Mouse (Mus musculus): ENCODE data around the gene Grpel1.
A peak's percentile ranks its signal among the peaks of the same experiment; 100 is the strongest.

The Grpel1 gene

DNA sequence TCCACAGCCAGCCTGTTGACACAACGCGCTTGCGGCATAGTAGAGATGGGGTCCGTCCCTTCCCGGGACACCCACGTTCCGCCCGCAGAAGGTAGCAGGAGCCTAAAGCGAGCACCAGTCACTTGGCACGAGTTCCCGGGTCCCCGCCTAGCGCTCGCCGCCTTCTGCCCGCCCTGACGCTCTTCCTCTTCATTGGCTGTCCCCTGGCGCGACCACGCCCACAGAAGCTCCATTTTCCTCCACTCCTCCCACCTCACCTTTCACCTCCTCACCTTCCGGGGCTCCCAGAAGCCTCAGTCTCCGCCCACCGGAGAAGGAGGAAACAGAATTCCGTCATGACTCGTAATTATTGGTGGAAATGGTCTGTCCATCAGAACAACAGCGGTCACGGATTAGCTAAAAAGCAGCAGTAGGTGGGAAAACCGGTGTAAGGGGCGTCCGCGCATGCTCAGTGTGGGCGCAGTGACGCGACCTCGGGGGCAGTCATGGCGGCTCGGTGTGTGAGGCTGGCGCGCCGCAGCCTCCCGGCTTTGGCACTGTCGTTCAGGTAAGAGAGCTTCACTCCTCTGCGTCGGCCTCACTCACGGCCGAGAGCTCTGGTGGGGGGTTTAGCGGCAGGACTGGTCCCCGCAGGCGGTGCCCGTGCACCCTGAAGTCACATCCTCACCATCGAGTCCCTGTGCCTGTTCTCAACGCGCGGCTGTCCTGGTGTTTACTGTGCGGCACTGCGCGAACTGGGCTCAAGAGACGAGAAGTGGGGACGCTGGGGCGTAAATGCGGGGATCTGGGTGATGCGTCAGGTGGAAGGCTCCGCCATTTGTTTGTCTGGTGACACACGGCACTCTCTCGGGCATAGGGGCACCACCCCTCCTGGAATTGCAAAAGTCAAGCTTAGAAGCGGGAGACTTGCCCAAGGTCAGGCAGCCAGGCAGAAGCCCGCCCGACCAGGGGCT is at the start of gene Grpel1:
Gene Grpel1 (plus strand): TSS at position 290 of the 953 bp plus-strand sequence.
- peak; percentile 95 to 99 for DNase-seq (ENCODE audit: low read depth in 1 of 2, low spot score in 2 of 2)

DNA sequence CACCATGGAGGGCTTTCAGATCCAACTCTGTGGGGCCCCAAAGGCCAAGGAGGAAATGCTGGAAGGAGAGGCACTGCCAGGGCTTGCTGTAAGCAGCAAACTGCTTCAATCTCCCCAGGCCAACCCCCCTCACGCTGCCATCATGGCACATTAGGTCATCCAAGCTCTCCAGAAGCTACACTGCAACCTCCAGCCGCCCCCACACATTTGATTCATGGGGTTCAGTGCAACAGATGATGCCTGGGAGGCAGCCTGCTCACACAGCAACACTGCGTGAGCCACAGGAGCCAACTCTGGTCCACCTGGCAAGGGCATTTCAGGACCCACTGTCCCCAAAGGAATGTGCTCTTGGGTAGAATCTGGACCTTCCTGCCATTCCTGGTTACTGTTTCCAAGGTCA is 44.9 kb upstream of the Grpel1 start:
- no peak for DNase-seq (ENCODE audit: low read depth in 1 of 2, low spot score in 2 of 2)

GRCm38 (mm10) chr5:36422689-36423088 is 42.1 kb upstream of the Grpel1 start:
- DNase-seq (ENCODE audit: low read depth in 1 of 2, low spot score in 2 of 2), result no peak

DNA sequence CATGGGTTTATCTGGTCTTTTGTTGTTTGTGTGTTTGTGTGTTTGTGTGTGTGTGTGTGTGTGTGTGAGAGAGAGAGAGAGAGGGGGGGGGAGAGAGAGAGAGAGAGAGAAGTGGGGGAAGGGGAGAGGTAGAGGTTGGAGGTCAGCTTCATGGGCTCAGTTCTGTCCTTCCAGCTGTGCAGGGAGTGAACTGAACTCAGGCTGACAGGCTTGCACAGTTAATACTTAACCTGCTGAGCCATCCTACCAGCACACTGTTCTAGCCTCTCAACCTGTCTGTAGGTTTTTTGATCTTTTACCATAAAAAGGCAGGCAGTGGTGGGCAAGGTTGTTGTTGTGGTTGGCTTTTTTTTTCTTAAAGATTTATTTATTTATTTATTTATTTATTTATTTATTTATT is 40.1 kb upstream of the Grpel1 start:
- no peak for DNase-seq (ENCODE audit: low read depth in 1 of 2, low spot score in 2 of 2)

- DNase-seq (ENCODE audit: low read depth in 1 of 2, low spot score in 2 of 2), result no peak
These were observed 38.4 kb upstream of the Grpel1 start for GRCm38 (mm10) chr5:36426404-36426803.

- DNase-seq (ENCODE audit: low read depth in 1 of 2, low spot score in 2 of 2), result no peak
These were observed 37.0 kb upstream of the Grpel1 start for GRCm38 (mm10) chr5:36427831-36428230.

DNA sequence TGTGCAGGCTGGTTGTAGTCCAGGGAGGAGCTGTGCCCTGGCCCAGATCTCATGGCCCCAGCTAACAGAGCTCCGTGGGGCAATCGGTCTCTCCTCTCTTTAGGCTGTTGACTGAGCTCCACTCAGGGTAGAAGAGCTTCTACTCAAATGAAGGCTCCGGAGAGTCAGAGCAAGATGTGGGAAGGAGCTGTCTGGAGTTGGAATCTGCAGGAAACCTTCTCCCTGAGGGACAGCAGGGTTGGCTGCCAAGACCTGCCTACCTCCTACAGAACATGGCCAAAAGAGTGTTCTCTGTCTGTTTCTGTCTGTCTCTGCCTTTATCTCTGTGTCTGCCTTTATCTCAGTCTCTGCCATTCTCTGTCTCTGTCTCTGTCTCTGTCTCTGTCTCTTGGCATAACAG is 35.2 kb upstream of the Grpel1 start:
- no peak for DNase-seq (ENCODE audit: low read depth in 1 of 2, low spot score in 2 of 2)

- DNase-seq (ENCODE audit: low read depth in 1 of 2, low spot score in 2 of 2), result no peak
These were observed 33.1 kb upstream of the Grpel1 start for GRCm38 (mm10) chr5:36431711-36432110.

- no peak for DNase-seq (ENCODE audit: low read depth in 1 of 2, low spot score in 2 of 2)
These were observed 30.3 kb upstream of the Grpel1 start for GRCm38 (mm10) chr5:36434398-36434967.

DNA sequence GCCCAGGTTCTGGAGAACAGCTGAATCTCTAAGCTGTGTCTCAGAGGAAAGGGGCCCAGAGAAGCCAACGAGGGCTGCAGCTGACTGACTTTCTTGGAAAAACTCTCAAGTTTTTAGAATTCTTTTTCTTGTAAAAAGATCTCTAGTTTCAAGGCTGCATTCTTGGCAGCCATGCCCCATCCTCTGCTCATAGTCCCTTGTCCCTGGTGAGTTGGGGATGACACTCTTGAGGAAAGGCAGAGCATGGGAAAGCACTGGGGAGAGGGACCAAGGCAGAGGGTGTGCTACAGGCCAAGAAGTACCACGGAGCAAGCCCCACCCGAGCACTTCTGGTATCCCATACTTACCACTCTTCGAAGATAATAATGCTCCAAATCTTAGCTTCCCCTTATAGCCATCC is 27.9 kb upstream of the Grpel1 start:
- no peak for DNase-seq (ENCODE audit: low read depth in 1 of 2, low spot score in 2 of 2)

- DNase-seq (ENCODE audit: low read depth in 1 of 2, low spot score in 2 of 2), result no peak
These were observed 24.1 kb upstream of the Grpel1 start for GRCm38 (mm10) chr5:36440741-36441140.

DNA sequence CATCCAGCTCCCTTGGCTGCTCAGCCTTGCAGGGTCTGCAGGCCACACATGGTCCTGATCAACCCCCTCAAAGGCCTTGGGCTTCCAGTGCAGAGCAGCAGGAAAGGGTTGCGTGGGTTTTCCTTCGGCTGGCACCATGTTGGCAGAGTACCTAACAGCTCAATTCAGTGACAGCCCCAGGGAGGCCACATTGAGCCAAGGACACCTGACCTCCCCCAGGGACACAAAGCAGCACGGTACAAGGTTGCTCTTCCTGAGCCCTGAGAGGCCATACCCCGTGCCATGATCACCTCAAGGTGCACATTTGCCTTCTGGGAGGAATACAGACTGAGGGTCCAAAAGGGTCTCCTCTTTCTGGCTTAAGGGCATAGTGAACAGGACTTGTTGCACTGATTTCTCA is 20.2 kb upstream of the Grpel1 start:
- no peak for DNase-seq (ENCODE audit: low read depth in 1 of 2, low spot score in 2 of 2)

DNA sequence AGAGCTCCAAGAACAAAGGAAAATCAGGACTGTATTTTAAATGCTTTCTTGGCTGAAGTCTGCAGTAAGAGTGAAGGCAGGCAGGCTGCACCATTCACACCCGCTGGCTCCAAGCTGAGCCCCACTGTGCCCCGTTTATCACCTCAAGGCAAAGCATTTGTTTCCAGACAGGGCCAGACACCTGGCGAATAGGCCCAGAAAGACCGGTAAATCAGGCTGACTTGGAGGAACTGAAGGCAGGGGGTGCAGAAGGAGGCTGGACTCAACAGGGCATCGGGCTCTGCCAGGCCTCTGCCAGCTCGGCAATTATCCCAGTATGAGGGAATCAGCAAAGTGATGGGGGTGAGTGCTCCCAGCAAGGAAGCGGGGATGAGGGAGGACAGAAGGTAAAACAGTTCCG is 19.8 kb upstream of the Grpel1 start:
- no peak for DNase-seq (ENCODE audit: low read depth in 1 of 2, low spot score in 2 of 2)

DNA sequence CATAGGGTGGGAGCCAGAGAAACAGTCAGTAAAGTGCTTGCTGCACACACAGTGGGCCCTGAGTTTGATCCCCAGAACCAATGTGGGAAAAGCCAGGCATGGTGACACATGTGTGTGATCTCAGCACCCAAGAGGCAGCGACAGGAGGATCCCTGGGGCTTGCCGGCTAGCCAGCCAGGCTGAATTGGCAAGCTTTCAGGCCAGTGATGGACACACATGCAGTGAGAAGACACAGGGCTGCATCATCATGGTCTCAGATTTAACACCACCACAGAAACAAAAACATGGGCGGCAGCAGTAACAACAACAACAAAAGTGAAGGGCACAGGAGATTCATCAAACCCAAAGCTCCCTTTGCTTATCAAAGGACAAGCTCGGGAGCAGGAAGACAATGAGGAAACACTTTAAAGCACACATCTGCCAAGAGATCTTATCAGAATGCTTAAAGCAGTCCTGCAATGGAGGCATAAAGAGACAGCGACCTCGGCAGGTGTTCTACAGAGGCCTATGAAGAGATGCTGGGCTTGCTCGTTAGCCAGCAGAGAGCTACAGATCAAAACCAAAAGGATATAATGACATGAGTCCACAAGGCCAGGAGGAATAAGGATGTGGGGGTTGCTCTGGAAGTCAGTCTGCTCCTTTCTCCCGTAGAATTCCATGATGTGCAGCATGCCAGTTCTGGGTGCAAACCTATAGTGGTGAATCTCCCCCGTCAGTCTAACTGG is 18.5 kb upstream of the Grpel1 start:
- no peak for DNase-seq (ENCODE audit: low read depth in 1 of 2, low spot score in 2 of 2)

- no peak for DNase-seq (ENCODE audit: low read depth in 1 of 2, low spot score in 2 of 2)
These were observed 16.9 kb upstream of the Grpel1 start for GRCm38 (mm10) chr5:36447872-36448271.

GRCm38 (mm10) chr5:36449710-36450358 is 15.0 kb upstream of the Grpel1 start:
- no peak for DNase-seq (ENCODE audit: low read depth in 1 of 2, low spot score in 2 of 2)

DNA sequence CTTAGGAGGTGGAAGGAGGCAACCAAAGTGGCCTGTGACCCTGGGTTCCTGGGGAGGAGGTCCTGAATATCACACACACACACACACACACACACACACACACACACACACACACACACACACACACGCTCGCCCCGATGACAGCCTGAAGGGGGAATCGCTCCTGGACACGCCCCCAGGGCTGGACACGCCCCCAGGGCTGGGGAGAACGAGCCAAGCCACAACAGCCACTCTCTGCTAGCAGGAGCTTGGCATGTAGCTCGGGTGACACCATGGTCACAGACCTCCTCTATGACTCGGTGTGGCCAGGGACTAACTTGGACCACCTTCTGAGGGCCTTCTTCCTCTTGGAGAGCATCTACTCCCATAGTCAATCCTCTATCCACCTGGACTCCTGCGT is 13.7 kb upstream of the Grpel1 start:
- no peak for DNase-seq (ENCODE audit: low read depth in 1 of 2, low spot score in 2 of 2)

GRCm38 (mm10) chr5:36451872-36452389 is 12.9 kb upstream of the Grpel1 start:
- DNase-seq (ENCODE audit: low read depth in 1 of 2, low spot score in 2 of 2), result no peak

- no peak for DNase-seq (ENCODE audit: low read depth in 1 of 2, low spot score in 2 of 2)
These were observed 12.0 kb upstream of the Grpel1 start for GRCm38 (mm10) chr5:36452821-36453220.

- no peak for DNase-seq (ENCODE audit: low read depth in 1 of 2, low spot score in 2 of 2)
These were observed 7.1 kb upstream of the Grpel1 start for GRCm38 (mm10) chr5:36457706-36458105.

DNA sequence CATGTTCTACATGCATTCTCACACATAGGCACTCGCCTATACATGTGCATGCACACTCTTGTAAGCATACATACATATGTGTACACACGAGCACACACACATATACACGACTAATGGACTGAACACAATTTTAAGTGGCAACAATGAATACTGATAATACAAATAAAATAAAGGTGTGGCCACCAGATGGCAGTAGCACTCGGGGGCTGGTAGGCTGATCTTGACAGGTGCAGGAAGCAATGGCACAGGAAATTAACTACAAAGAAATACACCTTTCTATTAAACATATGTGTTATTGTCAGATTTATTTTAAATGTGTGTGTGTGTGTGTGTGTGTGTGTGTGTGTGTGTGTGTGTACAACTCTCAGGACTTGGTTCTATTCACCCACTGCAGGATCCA is 5.9 kb upstream of the Grpel1 start:
- DNase-seq (ENCODE audit: low read depth in 1 of 2, low spot score in 2 of 2), result no peak
